Mouse (Mus musculus): ENCODE results near the gene Nos1.

- TF ChIP-seq CTCF (IDR thresholded peaks at IDR 0.05; ENCODE audit: low read depth) (no peak), EP300 (IDR thresholded peaks at IDR 0.05; ENCODE audit: low read depth) (no peak)
Observed at GRCm38 (mm10) chr5:117932222-117932621, 151.4 kb downstream of the Nos1 start.
